Mouse (Mus musculus) gastrocnemius, postnatal 10 days (tissue): ENCODE data around the gene Iffo2. TPM values are rescaled to one million over a fixed set of nuclear protein-coding genes. Genes with fewer than 3 reads are reported as not detected.
A peak's percentile ranks its signal among the peaks of the same experiment; 100 is the strongest.

Experiments
- DNase-seq: peaks from one replicate; pipeline ENCODE4 v3.0.0; 2021; ENCODE audit warnings: mixed read lengths
- total RNA-seq, 2 experiments: library from RNA; stranded (reverse); gene quantifications; 2 replicates each; pipeline ENCODE4 v1.2.3; 2021

The Iffo2 gene
- total RNA-seq, 2 experiments from 2014 or later: 5.6 to 7.5 TPM

GRCm38 (mm10) chr4:139582903-139583302 lies 52.6 kb downstream of the Iffo2 start:
- DNase-seq: no peak

DNA sequence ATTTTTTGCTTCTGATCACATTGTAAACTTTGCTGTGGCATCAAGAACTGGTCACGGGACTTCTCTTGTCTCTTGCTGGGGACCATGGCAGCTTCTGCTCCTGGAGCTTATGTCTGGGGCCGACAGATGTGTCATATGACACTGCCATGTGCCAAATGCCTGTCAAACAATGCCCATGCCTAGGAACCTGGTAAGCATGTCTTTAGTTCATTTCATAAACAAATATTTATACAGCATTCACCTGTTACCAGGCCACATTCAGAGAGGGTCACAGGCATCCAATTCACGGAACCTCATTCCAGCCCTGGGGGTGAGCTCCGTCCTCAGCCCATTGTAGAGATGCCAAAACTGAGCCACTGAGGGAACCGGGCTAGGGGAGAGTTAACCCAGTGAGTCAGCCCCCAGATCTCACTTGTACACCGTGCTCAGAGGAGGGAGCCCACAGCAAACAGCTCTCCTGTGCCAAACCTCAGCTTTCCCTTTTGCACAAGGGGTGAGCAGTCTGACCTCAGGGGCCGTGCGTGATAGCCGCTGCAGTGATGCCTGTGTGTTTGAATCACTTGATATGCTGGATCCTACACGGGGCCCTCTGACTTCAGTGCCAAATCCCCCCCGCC lies 53.4 kb downstream of the Iffo2 start:
- DNase-seq: no peak

- no peak for DNase-seq
Measured at GRCm38 (mm10) chr4:139584704-139585103, 54.4 kb downstream of the Iffo2 start.

GRCm38 (mm10) chr4:139585713-139586112 lies 55.4 kb downstream of the Iffo2 start:
- DNase-seq: no peak

DNA sequence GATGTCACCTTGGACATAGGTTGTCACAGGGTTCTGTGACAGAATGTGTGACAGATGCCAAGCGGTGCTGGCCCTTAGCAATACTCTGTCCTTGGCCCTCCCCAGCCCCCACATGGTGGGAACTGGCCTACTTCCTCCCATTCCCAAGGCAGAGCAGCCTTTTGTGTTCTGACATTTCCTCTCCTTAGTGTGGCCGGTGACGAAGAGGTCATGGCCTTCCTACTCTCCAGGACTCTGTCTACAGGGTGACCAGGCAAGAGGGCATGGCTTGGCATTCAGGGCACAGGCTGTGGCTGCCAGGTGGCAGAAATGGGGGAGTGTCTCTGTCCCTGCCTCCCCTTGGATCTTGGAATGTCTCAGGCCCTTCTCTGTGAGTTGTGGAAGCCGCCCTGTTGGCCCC lies 57.0 kb downstream of the Iffo2 start:
- no peak for DNase-seq

DNA sequence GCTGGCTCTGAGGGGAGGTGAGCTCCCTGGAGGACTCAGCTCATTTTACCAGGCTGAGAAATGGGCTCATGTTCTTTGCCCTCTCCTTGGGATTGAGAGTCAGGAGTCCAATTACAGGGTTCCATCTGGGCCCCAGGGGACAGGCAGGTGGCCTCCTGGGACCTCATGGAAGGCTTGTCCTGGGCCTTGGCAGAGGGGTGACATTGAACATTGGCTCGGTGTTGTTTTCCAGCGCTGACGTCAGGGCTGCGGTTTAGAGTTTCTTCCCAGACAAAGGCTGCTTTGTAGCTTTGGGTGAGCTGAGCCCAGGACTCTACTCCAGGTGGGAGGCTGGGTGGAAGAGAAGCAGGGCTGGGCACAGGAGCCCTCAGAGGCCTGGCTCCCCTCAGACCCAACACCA lies 57.4 kb downstream of the Iffo2 start:
- no peak for DNase-seq

GRCm38 (mm10) chr4:139589351-139590027 lies 59.1 kb downstream of the Iffo2 start:
- no peak for DNase-seq

DNA sequence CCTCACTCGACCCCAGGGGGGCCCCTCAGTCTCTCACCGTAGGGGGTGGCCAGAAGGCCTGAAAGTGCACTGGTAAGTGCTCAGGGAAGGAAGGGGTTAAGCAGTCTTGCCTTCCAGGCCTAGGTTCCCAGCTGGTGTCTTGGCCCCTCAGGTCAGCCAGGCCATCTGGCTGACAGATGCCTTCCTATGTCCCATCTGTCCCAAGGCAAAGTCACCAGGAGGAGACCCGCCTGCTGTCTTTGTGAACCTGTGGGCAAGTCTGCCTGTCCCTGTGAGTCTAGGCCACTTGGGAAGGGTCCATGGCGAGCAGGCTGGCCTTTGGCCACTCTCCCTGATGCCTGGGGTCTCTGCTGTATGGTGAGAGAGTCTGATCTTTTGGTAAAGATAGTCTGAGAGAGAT lies 60.1 kb downstream of the Iffo2 start:
- no peak for DNase-seq

GRCm38 (mm10) chr4:139592895-139593294 lies 62.5 kb downstream of the Iffo2 start:
- DNase-seq: no peak

DNA sequence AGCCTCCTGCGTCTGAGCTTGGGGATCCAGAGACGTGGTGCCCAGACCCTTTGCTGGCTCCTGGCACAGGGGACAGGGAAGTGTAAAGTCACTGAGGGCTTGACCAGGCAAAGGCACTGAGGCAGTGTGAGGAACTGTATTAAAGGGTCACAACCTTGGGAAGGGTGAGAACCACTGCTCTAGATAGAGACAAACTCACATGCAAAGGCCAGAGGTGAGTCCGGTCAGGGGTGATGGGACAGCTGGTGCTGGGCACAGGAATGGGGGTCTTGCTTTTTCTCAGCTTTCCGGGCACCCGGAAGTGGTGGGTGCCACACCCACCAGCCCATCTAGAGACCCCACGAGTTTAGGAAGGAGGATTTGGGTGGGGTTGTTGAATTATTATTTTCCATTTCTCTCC lies 63.0 kb downstream of the Iffo2 start:
- no peak for DNase-seq

- DNase-seq: no peak
Measured at GRCm38 (mm10) chr4:139594062-139594461, 63.7 kb downstream of the Iffo2 start.

GRCm38 (mm10) chr4:139596715-139597114 lies 66.4 kb downstream of the Iffo2 start:
- no peak for DNase-seq

GRCm38 (mm10) chr4:139597286-139598284 lies 67.2 kb downstream of the Iffo2 start:
- DNase-seq: no peak

GRCm38 (mm10) chr4:139598356-139598755 lies 68.0 kb downstream of the Iffo2 start:
- no peak for DNase-seq

GRCm38 (mm10) chr4:139598950-139599518 lies 68.7 kb downstream of the Iffo2 start:
- DNase-seq: peak; percentile 90

- DNase-seq: no peak
Measured at GRCm38 (mm10) chr4:139601519-139602356, 71.4 kb downstream of the Iffo2 start.

DNA sequence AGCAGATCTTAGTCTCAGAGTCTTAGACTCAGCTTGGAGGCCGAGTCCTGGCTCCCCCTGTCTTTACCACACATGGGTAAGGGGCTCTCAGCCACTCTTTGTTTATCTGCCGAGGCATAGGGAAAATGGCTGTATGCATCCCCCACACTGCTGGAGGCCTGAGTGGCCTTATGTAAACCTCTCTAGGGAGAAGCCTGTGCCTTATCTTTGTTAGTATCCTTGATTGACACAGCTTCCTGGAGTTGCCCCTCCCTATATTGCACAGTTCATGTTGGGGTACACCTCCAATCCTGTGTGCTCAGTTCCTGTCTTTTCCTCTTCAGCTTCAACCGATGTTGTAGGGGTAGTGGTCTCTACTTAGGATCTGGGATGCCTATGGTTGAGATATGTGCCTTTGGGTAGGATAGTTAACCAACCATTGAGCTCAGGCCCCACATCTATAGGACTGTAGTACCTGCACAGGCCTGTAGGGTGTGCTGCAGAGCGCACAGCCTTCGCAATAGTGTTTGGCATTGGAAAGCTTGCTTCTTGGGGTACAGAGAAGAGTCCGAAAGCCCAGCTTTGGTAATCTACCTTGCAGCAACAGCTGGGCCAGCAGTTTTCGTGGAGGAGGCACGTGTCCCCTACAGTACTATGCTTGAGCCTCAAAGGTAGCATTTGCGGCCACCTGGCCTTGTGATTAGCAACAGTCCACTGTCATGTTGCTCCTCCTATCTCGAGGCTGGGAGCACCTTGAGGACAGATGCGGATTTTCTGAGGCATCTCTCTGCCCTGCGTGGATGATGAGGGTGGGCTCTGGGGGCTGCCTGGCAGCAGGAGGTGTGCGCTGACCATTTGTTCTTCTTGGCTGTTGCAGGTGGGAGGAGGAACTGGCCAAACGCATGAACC lies 72.3 kb downstream of the Iffo2 start, which contains the start of gene Gm21969:
Gm21969 (plus strand) TSS at position 830 of the 888 bp plus-strand sequence.
- peak; percentile 67 for DNase-seq

DNA sequence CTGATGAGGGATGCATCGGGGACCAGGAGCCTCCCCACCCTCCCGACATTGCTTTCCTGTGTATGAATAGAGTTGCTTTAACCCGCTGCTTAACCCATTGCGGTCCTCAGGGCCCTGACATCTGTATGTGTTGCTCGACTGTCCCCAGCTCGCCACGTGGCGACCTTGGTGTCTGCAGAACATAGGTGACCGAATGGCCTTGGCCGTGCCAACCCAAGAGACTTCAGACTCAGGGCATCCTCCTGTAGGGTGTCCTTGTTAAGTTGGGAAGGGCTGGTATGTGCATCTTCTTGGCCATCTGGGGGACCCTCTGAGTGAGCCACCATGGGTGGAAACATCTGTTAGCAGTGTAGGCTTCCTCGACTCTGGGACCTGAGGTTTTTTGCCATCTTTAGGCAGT lies 74.9 kb downstream of the Iffo2 start:
- no peak for DNase-seq

- no peak for DNase-seq
Measured at GRCm38 (mm10) chr4:139606732-139607131, 76.4 kb downstream of the Iffo2 start.

- no peak for DNase-seq
Measured at GRCm38 (mm10) chr4:139608975-139609374, 78.6 kb downstream of the Iffo2 start.
